Mouse (Mus musculus) heart, adult 8-10 months (tissue): ENCODE data around the gene Dnph1. TPM values are rescaled to one million over a fixed set of nuclear protein-coding genes. Genes with fewer than 3 reads are reported as not detected.

Experiments
- total RNA-seq, 4 experiments: library from RNA; stranded (reverse); gene quantifications; 2 replicates each; pipeline ENCODE4 v1.2.4; 2022

Dnph1 gene
- total RNA-seq, 4 experiments from 2014 or later = 1.7 to 2.2 (median 1.8) TPM

Other genes starting within 250 kb of the Dnph1 start
- 10 to 100 TPM; 20.4 to 25.6 (median 22.7) TPM for gene Polr1c, start 248.7 kb upstream of the Dnph1 start, total RNA-seq
- gene Yipf3, start 248.6 kb upstream of the Dnph1 start, total RNA-seq = 10 to 100 TPM; 82.2 to 91.1 (median 85.5) TPM
- under 1 TPM in 2 of 4 experiments, not detected in 2; 0.12 to 0.14 TPM for gene Lrrc73, start 243.2 kb upstream of the Dnph1 start, total RNA-seq
- 10 to 100 TPM; 26.0 to 39.5 (median 35.6) TPM for gene Tjap1, start 213.7 kb upstream of the Dnph1 start, total RNA-seq
- gene Dlk2, start 199.3 kb upstream of the Dnph1 start, total RNA-seq = under 1 TPM in 2 of 4 experiments, not detected in 2; 0.14 to 0.53 TPM
- 1 to 10 TPM; 3.2 to 5.2 (median 4.1) TPM for gene Abcc10, start 168.4 kb upstream of the Dnph1 start, total RNA-seq
- 10 to 100 TPM; 15.2 to 21.6 (median 17.2) TPM for gene Zfp318, start 113.0 kb upstream of the Dnph1 start, total RNA-seq
- gene Crip3, start 67.8 kb upstream of the Dnph1 start, total RNA-seq = 1 to 10 TPM in 1 of 4 experiments, under 1 TPM in 3; 0.54 to 1.0 (median 0.88) TPM
- gene Slc22a7, start 58.3 kb upstream of the Dnph1 start, total RNA-seq = not detected
- gene Ttbk1, start 9.0 kb upstream of the Dnph1 start, total RNA-seq = under 1 TPM; 0.11 to 0.41 (median 0.24) TPM
- gene Cul9, start 49.7 kb downstream of the Dnph1 start, total RNA-seq = 10 to 100 TPM; 22.7 to 28.0 (median 24.9) TPM
- 100 to 1,000 TPM in 2 of 4 experiments, 10 to 100 TPM in 2; 84.1 to 121 (median 98.6) TPM for gene Srf, start 59.5 kb downstream of the Dnph1 start, total RNA-seq
- 1 to 10 TPM; 1.8 to 3.5 (median 2.1) TPM for gene Ptk7, start 132.8 kb downstream of the Dnph1 start, total RNA-seq
- 10 to 100 TPM; 27.5 to 29.1 (median 28.5) TPM for gene Klc4, start 149.3 kb downstream of the Dnph1 start, total RNA-seq
- gene Mrpl2, start 149.5 kb downstream of the Dnph1 start, total RNA-seq = 100 to 1,000 TPM; 115 to 133 (median 125) TPM
- 10 to 100 TPM; 16.5 to 21.2 (median 18.7) TPM for gene Cul7, start 153.6 kb downstream of the Dnph1 start, total RNA-seq
- gene Rrp36, start 177.6 kb downstream of the Dnph1 start, total RNA-seq = 10 to 100 TPM; 10.5 to 13.7 (median 12.4) TPM
- 10 to 100 TPM; 47.1 to 52.5 (median 51.6) TPM for gene Mea1, start 182.1 kb downstream of the Dnph1 start, total RNA-seq
- gene Klhdc3, start 184.2 kb downstream of the Dnph1 start, total RNA-seq = 10 to 100 TPM; 53.8 to 65.7 (median 61.5) TPM
- 10 to 100 TPM; 25.1 to 31.0 (median 28.6) TPM for gene Ppp2r5d, start 208.4 kb downstream of the Dnph1 start, total RNA-seq
- 10 to 100 TPM; 34.4 to 37.4 (median 35.7) TPM for gene Pex6, start 214.8 kb downstream of the Dnph1 start, total RNA-seq
- gene Gnmt, start 232.5 kb downstream of the Dnph1 start, total RNA-seq = 1 to 10 TPM; 2.6 to 7.2 (median 3.4) TPM